Mouse (Mus musculus) lung, adult 2 months (tissue): Measurements from ENCODE around the gene Max. TPM values are rescaled to one million over a fixed set of nuclear protein-coding genes. Genes with fewer than 3 reads are reported as not detected.

Experiments used
- DNase-seq: peaks from one replicate; pipeline ENCODE4 v3.0.0; 2022
- H3K4me1 ChIP-seq: fragments of 200-500 bp; 2 replicates; pipeline ENCODE4 v1.6.1; 2011; ENCODE audit warnings: low read length; ENCODE audit not compliant: control insufficient read depth, insufficient read depth
- H3K4me3 ChIP-seq: fragments of 200-500 bp; replicated peaks from 2 replicates; pipeline ENCODE3; 2011; ENCODE audit warnings: low read depth, mild to moderate bottlenecking, control low read depth, low read length; ENCODE audit errors: extremely low read depth
- CTCF ChIP-seq: fragments of 200-500 bp; IDR thresholded peaks from 2 replicates; pipeline ENCODE4 v1.5.1; 2011; ENCODE audit warnings: mild to moderate bottlenecking, low read length, control low read depth; ENCODE audit not compliant: insufficient read depth
- POLR2A ChIP-seq: fragments of 200-500 bp; IDR thresholded peaks from 2 replicates; pipeline ENCODE4 v1.6.1; 2011; ENCODE audit warnings: low read depth, mild to moderate bottlenecking, control low read depth, low read length, borderline replicate concordance; ENCODE audit errors: extremely low read depth
- WGBS: fragments of 180-500 bp; shearing (Covaris S2); methylation state at CpG from one replicate; pipeline ENCODE4 v1.1.7; 2018; 5-methylcytosine and 5-hydroxymethylcytosine counted together
- polyA plus RNA-seq: library from polyadenylated mRNA; depleted of rRNA; stranded (reverse); fragments of >200 nt; gene quantifications from 2 replicates; pipeline ENCODE4 v1.2.3, GENCODE M21; 2012

The Max gene
- polyA plus RNA-seq, 1 experiment = 37.7 TPM

- no peak overlapping the region for H3K4me3 ChIP-seq
- WGBS = 89% methylated on average over 10 of the region's 10 CpGs
Observed at GRCm38 (mm10) chr12:76924904-76925604, 36.9 kb downstream of the Max start.

DNA sequence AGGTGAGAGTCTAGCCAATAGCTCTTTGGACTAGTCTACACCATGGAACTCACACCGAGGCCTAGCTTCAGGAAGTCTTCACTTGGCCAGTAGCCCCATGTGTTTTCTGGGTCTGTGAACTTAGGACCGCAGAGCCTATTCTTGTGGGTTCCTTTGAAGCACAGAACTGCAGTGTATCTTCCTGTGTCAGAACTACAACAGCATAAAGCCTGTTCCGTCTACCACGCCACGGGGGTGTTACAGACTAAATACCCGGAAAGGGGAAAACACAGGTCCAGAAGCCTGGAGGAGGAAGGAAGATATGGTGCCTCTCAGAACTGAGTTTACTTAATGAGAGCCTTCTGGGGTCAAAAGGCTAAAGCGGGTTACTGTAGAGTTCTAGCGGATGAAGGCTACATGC, 38.9 kb downstream of the Max start:
- WGBS = 55% methylated on average over 8 of the region's 8 CpGs
- no peak for DNase-seq

More at GRCm38 (mm10) chr12:76924904-76925604, 36.9 kb downstream of the Max start:
- no peaks in the 10 kb centered on the region for H3K4me1 ChIP-seq
- TF ChIP-seq CTCF = no peak
- TF ChIP-seq POLR2A = no peak
- no peak for DNase-seq

DNA sequence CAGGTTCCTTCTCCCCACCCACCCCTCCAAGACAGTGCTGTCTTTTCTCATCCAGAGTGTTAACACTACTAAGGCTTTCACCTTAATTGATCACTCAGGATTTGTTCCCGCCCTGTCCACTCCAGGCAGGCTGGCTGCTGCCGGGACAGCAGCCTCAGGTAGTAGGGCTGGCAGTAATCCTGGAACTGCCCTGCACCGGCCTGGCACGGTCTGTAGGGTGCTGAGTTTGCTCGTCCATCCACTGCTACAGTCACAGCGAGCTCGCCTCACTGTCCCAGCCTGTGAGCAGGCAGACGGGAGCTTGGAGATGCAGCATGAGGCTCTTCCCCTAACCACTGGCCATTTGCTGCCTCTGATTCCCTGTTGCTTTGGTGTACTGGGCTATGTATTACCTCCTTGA, 41.0 kb downstream of the Max start:
- WGBS = 90% methylated on average over 8 of the region's 8 CpGs
- no peak for DNase-seq
- TF ChIP-seq POLR2A = no peak
- TF ChIP-seq CTCF = no peak
- no peaks in the 10 kb centered on the region for H3K4me1 ChIP-seq
- no peak overlapping the region for H3K4me3 ChIP-seq

More for the DNA sequence above, 38.9 kb downstream of the Max start:
- Histone ChIP-seq H3K4me3 (no peak overlapping the region), H3K4me1 (no peaks in the 10 kb centered on the region)
- TF ChIP-seq POLR2A (no peak), CTCF (no peak)

GRCm38 (mm10) chr12:76920398-76920797, 41.6 kb downstream of the Max start:
- H3K4me1 ChIP-seq = no peaks in the 10 kb centered on the region
- 78% methylated on average over 6 of the region's 6 CpGs for WGBS
- TF ChIP-seq CTCF = no peak
- DNase-seq = no peak
- H3K4me3 ChIP-seq = no peak overlapping the region

DNA sequence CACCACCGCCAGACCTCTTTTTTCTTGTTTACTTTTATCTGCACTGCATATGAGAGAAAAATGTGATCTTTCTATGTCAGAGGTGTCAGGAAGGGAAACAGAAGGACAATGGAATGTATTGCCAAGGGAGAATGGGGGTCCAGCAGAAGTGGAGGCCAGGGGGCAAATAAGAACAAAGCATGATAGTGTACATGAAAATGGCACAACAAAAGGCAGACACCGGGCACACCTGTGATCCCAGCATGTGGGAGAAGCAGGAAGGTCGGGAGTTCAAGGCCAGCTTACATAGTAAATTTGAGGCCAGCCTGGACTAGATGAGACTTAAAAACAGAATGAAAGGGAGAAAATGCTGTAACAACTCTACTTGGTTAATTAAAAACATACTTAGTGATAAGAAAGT, 43.1 kb downstream of the Max start:
- Histone ChIP-seq H3K4me3 (no peak overlapping the region), H3K4me1 (no peaks in the 10 kb centered on the region)
- TF ChIP-seq CTCF (no peak), POLR2A (no peak)
- no peak for DNase-seq
- WGBS = 44% methylated on average over 3 of the region's 3 CpGs

GRCm38 (mm10) chr12:76918113-76918512, 43.9 kb downstream of the Max start:
- TF ChIP-seq POLR2A (no peak), CTCF (no peak)
- 81% methylated on average over 6 of the region's 6 CpGs for WGBS
- DNase-seq = no peak
- H3K4me3 ChIP-seq = no peak overlapping the region
- no peaks in the 10 kb centered on the region for H3K4me1 ChIP-seq

- WGBS = 90% methylated on average over 11 of the region's 11 CpGs
- TF ChIP-seq CTCF (no peak), POLR2A (no peak)
- no peaks in the 10 kb centered on the region for H3K4me1 ChIP-seq
- DNase-seq = no peak
- H3K4me3 ChIP-seq = no peak overlapping the region
Observed at GRCm38 (mm10) chr12:76916163-76916562, 45.8 kb downstream of the Max start.

GRCm38 (mm10) chr12:76912193-76912592, 49.8 kb downstream of the Max start:
- Histone ChIP-seq H3K4me1 (no peaks in the 10 kb centered on the region), H3K4me3 (no peak overlapping the region)
- TF ChIP-seq POLR2A (no peak), CTCF (no peak)
- WGBS = 65% methylated on average over 9 of the region's 9 CpGs
- no peak for DNase-seq

GRCm38 (mm10) chr12:76911171-76911726, 50.8 kb downstream of the Max start:
- DNase-seq = no peak
- Histone ChIP-seq H3K4me1 (no peaks in the 10 kb centered on the region), H3K4me3 (no peak overlapping the region)
- 88% methylated on average over 16 of the region's 16 CpGs for WGBS
- TF ChIP-seq POLR2A (no peak), CTCF (no peak)

DNA sequence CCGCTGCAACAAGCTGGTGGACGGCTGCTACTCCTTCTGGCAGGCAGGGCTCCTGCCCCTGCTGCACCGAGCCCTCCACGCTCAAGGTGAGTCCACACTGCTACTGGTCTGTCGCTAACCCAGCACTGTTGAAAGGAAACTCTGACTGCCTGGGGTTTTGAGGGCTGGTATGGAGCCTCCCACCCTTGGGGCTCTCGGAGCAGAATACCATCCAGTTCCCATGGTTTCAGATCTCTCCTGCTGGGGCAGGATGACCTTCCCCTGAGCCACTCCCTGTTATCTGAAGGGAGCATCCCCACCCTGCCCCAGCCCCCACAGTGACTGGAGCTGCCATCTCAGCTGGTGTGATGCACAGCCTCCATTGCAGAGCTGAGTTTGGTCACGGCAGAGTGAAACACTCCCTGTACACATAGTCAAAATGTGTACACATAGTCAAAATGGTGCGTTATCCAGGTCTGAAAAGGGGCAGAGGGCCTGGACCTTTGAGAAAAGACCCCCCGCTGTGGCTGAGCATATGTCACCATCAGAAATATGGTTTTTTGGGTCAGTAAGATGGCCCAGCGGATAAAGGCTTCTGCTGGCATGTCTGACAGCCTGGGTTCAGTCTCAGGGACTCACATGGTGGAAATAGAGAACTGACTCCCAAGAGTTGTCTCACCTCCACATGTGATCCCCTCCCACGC, 51.6 kb downstream of the Max start:
- 90% methylated on average over 11 of the region's 11 CpGs for WGBS
- no peak for DNase-seq
- no peak overlapping the region for H3K4me3 ChIP-seq
- no peaks in the 10 kb centered on the region for H3K4me1 ChIP-seq
- TF ChIP-seq CTCF = no peak
- no peak for TF ChIP-seq POLR2A
